Mouse (Mus musculus) lung, adult 10 weeks (tissue): ENCODE measurements around the gene Olfr1130. TPM values are rescaled to one million over a fixed set of nuclear protein-coding genes. Genes with fewer than 3 reads are reported as not detected.

Source experiments
- polyA plus RNA-seq: library from polyadenylated mRNA; stranded (reverse); fragments of 350-450 nt; fragmentation: Illumina TruSeq; extraction: RNeasy Lipid Tissue Mini Kit (QIAGEN cat#74804); gene quantifications from one replicate; pipeline ENCODE4 v1.2.3, GENCODE M21; 2014; ENCODE audit warnings: low read depth, low replicate concordance; ENCODE audit not compliant: insufficient read depth

Gene Olfr1130
- not detected for polyA plus RNA-seq

DNA sequence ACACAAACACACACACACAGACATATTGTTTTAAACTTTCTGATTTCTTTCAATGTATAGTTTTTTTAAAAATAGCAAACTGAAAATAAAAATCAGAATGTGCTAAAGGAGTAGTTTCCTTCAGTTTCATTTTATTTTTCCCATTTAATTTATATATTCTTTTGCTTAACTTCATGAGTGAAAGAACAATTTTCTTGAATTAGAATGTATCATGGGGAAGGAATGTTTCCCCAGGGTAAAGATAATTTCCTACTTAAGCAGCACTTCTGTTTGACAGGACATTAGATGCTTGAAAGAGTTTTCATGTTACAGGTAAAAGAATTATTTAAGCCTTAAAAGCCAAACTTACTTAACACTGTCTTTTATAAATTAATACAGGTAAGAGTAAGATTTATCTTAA, at the start of gene Olfr1130:
TSS of gene Olfr1130 (plus strand) at position 301 of the 400 bp plus-strand sequence.

DNA sequence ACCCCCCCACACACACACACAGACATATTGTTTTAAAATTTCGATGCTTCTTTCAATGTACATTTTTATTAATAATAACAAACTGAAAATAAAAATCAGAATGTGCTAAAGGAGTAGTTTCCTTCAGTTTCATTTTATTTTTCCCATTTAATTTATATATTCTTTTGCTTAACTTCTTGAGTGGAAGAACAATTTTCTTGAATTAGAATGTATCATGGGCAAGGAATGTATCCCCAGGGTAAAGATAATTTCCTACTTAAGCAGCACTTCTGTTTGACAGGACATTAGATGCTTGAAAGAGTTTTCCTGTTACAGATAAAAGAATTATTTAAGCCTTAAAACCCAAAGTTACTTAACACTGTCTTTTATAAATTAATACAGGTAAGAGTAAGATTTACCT, 32.4 kb upstream of the Olfr1130 start, which contains the start of gene Olfr1129:
TSS of gene Olfr1129 (plus strand) at position 301 of the 400 bp plus-strand sequence.

DNA sequence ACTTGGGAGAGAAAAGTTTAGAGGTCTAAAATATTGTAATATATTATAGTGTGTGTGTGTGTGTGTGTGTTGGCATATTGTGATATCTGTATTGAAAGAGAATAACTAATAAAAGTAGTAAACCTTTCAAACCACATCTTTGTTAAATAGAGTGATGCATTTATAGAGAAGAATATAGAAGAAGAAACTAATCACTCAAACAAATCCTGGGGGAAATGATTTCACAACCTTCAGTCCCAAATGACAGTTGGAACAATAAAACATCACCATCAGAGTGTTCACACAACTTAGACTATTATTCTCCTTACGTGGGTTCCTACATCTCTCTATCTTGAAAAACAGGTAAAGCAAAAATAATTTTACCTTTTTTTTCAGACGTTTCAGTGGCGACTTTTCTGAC, 20.8 kb downstream of the Olfr1130 start, which contains the start of gene Olfr1131:
TSS of gene Olfr1131 (plus strand) at position 301 of the 400 bp plus-strand sequence.

DNA sequence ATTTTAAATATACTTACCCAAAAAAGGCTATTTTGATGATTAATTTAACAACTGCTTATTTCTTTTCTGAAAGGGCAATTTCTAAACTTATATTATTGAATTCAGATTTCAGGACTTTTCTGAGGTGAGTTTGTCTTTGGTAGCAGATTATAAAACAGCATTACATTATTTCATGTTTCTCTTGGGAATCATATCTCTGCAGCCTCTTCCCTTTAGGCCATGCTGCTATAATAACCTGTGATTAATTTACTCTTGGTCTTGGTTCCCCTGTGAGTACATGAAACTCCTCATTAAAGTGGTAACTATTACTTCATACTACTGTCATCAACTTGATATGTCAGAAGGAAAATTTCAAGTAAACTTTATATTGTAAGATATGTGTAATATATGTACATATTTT, 31.4 kb downstream of the Olfr1130 start, which contains the start of gene Olfr1132:
TSS of gene Olfr1132 (minus strand) at position 101 of the 400 bp plus-strand sequence.

DNA sequence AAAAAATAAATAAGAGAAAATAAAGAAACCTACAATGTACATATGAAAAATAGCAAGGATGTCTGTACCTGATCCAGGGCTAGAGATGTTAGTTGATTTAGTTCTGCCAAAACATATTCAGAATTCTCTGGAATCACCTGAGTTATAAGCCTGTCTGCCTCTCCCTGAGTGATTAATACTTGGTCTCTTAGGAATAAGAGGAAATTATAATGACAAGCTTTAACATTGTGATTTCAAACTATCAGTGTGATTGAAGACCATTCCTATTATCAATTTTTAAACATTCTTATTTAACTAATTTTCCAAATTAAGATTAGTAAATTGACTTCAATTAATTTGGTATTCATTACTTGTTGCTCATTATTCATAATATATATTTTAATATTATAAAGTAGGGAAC, 41.3 kb downstream of the Olfr1130 start, which contains the start of gene Olfr1133:
TSS of gene Olfr1133 (minus strand) at position 101 of the 400 bp plus-strand sequence.

DNA sequence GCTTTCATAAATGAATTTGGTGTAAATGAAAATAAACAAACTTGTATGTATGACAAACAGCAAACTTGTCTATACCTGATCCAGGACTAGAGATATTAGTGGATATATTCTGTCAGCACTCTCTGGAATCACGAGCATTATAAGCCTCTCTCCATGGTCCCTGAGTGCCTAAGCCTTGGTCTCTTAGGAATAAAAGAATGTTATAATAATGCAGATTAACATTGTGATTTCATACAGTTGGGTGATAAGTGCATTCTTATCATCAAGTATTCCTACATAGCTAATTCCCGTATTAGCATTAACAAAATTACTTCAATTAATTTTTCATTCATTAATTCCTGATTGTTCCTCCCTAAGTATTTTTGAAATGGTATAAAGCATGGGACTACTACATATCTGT, 52.3 kb downstream of the Olfr1130 start, which contains the start of gene Olfr1134:
TSS of gene Olfr1134 (minus strand) at position 101 of the 400 bp plus-strand sequence.

Other genes with a start within 250 kb of the Olfr1130 start
- gene Olfr1121, start 236.3 kb upstream of the Olfr1130 start, polyA plus RNA-seq = not detected
- not detected for gene Olfr1122, start 220.4 kb upstream of the Olfr1130 start, polyA plus RNA-seq
- gene Olfr1123, start 189.6 kb upstream of the Olfr1130 start, polyA plus RNA-seq = not detected
- not detected for gene Olfr1124, start 175.9 kb upstream of the Olfr1130 start, polyA plus RNA-seq
- not detected for gene Olfr1126, start 152.2 kb upstream of the Olfr1130 start, polyA plus RNA-seq
- not detected for gene Pramel7, start 109.1 kb upstream of the Olfr1130 start, polyA plus RNA-seq
- gene Pramel6, start 99.6 kb upstream of the Olfr1130 start, polyA plus RNA-seq = not detected
- gene Olfr153, start 74.4 kb upstream of the Olfr1130 start, polyA plus RNA-seq = not detected
- not detected for gene Olfr1128, start 60.7 kb upstream of the Olfr1130 start, polyA plus RNA-seq
- gene Olfr1129, start 32.3 kb upstream of the Olfr1130 start, polyA plus RNA-seq = not detected
- not detected for gene Olfr1131, start 20.9 kb downstream of the Olfr1130 start, polyA plus RNA-seq
- gene Olfr1132, start 31.3 kb downstream of the Olfr1130 start, polyA plus RNA-seq = not detected
- not detected for gene Olfr1133, start 41.2 kb downstream of the Olfr1130 start, polyA plus RNA-seq
- gene Olfr1134, start 52.2 kb downstream of the Olfr1130 start, polyA plus RNA-seq = not detected
- gene Olfr1135, start 67.5 kb downstream of the Olfr1130 start, polyA plus RNA-seq = not detected
- gene Olfr1136, start 87.7 kb downstream of the Olfr1130 start, polyA plus RNA-seq = not detected
- not detected for gene Olfr1137, start 107.0 kb downstream of the Olfr1130 start, polyA plus RNA-seq
- not detected for gene Olfr1138, start 133.8 kb downstream of the Olfr1130 start, polyA plus RNA-seq
- not detected for gene Olfr1140, start 137.5 kb downstream of the Olfr1130 start, polyA plus RNA-seq
- not detected for gene Olfr1141, start 147.8 kb downstream of the Olfr1130 start, polyA plus RNA-seq
- gene Olfr152, start 173.3 kb downstream of the Olfr1130 start, polyA plus RNA-seq = not detected
- not detected for gene Olfr1143, start 194.4 kb downstream of the Olfr1130 start, polyA plus RNA-seq
- not detected for gene Olfr1145, start 203.6 kb downstream of the Olfr1130 start, polyA plus RNA-seq
- not detected for gene Olfr1148, start 224.3 kb downstream of the Olfr1130 start, polyA plus RNA-seq
- not detected for gene Olfr1150-ps1, start 237.8 kb downstream of the Olfr1130 start, polyA plus RNA-seq
- gene Olfr1151, start 249.7 kb downstream of the Olfr1130 start, polyA plus RNA-seq = not detected